Mouse (Mus musculus): ENCODE results near the gene Elac2. TPM values are rescaled to one million over a fixed set of nuclear protein-coding genes. Genes with fewer than 3 reads are reported as not detected.
A peak's percentile ranks its signal among the peaks of the same experiment; 100 is the strongest.

Elac2 gene
- total RNA-seq (2014; fragmentation: Nextera tagmentation) (40.9 and 46.6 TPM in 2 replicates), total RNA-seq (2017) (49.8 and 59.7 TPM in 2 replicates)

DNA sequence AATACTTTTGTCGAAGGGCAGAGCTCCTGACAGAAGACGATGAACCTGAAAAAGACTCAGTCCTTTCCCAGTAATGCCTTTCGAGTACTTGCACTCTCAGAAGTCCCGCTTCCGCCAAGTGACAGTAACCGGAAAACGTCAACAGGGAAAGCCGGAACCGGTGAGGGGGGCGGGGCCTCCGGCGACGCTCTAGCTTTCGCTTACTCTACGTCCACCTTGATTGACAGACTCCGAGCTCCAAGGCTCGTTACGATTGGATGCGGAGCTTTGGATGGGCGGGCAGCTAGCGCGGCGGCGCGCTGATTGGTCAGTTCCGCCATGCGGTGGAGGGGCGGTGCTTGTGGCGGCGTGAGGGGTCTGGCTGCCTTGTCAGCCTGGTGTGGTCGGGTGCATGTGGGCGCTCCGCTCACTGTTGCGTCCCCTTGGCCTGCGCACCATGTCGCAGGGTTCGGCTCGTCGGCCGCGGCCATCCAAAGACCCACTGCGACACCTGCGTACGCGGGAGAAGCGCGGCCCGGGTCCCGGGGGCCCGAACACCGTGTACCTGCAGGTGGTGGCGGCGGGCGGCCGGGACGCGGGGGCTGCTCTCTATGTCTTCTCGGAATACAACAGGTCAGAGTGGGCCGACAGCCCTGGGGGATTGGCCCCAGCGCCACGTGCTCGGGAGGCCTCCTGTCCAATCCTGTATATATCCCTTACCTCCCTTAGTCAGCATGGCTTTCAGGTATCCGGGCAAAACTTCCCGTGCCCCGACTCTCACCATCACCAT, at the start of gene Elac2:
TSS of gene Elac2 (plus strand) at position 319 of the 769 bp plus-strand sequence.
- ATAC-seq (replicated peaks; ENCODE audit: low FRiP score, low TSS enrichment, poor library complexity, severe bottlenecking), result peak; percentile 100

DNA sequence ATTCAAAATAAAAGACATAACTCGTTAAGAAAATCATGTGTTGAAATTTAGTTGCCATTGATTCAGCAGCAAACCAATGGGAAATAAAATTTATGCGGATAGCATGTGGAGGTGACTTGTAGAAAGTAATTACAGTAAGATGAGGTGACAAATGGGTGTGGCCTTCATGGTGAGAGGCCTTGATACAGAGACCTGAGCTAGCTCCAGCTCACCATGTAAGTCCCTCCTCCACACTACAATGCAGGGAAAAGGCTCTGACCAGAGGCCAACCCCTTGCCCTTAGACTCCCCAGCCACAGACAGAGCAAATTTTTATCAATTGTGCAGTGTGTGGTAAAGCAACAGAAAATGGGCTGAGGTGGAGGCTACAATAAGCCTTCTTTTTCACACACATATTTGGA, 49.7 kb upstream of the Elac2 start:
- ATAC-seq (replicated peaks; ENCODE audit: low FRiP score, low TSS enrichment, poor library complexity, severe bottlenecking), result no peak

GRCm38 (mm10) chr11:64931060-64931770, 47.6 kb upstream of the Elac2 start:
- ATAC-seq (replicated peaks; ENCODE audit: low FRiP score, low TSS enrichment, poor library complexity, severe bottlenecking), result no peak

GRCm38 (mm10) chr11:64937226-64937625, 41.6 kb upstream of the Elac2 start:
- ATAC-seq (replicated peaks; ENCODE audit: low FRiP score, low TSS enrichment, poor library complexity, severe bottlenecking), result no peak

DNA sequence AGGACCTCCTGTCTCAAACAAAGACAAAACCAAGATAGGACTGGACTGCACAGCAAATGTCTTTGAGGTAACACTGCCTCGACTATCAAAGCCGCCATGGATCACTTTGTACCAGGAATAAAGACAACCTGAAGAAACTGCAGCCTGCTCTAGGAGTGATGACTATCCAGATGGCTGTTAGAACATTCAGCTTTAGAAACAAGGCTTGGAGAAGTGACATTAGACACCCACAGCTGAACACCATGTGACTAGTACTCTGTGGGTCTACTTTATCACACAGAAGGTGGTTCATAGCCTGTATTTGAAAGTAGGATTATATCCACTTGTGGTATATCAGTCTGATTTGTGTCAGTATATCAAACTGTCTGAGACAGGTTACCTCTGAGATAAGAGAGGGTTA, 37.6 kb upstream of the Elac2 start:
- ATAC-seq (replicated peaks; ENCODE audit: low FRiP score, low TSS enrichment, poor library complexity, severe bottlenecking), result no peak

DNA sequence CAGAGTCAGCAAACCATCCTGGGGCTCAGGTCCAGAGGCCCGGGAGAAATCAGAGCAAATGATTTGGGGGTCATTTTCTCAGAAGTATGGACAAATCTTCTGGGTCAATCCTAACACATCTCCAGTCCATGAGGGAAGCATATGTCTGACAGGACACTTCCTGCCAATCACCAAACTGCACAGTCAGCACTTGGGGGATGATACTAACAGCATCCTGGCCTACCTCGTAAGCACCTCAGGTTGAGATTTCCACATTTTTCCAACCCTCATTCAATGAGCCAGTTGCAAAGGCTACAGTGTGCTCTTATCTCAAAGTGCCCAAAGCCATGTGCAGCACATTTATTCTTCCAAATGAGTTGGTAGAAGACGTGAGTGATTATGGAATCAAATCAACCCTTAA, 29.1 kb upstream of the Elac2 start:
- ATAC-seq (replicated peaks; ENCODE audit: low FRiP score, low TSS enrichment, poor library complexity, severe bottlenecking), result no peak

DNA sequence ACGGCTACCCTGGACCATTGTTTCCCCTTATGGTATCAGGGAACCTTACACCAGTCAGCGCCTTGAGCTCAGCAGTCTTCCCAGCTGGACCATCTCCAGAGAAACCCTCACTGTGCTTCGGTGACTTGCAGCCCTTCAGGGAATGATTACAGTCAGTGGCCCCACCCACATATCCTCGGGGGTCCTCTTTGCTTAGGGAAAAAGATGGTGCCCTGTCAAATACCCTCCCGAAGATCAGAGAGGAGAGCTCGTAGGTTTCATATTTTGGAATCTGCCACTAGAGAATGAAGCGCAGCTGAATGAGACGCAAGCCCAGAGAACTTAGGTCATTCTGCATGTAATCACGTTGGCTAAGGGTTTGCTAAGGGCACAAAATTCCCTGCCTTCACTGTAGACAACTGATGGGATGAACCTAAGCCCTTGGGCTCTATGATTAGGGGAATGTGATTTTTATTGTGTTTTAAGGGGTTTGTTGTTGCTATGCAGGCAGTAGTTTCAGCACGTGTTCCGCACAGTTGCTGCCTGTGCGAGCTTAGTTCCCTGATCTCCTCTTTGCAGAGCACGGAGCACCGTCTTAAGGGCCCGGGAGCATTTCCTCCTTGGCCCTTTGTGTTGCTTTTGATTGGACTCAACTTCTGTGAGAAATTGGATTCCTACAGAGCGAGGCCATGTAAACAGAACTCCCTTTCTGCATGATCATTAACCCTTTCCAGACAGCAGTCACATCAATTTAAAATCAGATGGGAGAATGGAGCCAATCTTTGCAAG, 21.7 kb upstream of the Elac2 start:
- ATAC-seq (replicated peaks; ENCODE audit: low FRiP score, low TSS enrichment, poor library complexity, severe bottlenecking), result no peak

DNA sequence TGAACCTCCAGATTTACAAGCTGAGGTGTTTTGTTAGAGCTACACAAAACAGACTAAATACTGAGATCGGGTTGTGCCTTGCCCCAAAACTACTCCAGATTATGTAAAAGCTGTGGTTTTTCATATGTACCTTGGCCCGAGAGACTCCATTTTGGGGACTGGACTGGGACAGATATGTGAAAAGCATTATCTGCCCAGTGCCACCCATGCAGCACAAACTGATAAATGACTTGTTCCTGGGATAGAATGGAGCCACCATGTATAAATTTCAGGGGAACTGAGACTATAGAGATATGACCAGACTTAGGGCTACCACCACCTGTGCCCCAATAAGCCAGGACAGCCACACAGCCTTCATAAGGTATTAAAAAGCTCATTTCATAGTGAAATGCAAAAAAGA, 16.2 kb upstream of the Elac2 start:
- ATAC-seq (replicated peaks; ENCODE audit: low FRiP score, low TSS enrichment, poor library complexity, severe bottlenecking), result 0 out of 2 replicates have a peak, but pooled peaks have one; percentile 50

DNA sequence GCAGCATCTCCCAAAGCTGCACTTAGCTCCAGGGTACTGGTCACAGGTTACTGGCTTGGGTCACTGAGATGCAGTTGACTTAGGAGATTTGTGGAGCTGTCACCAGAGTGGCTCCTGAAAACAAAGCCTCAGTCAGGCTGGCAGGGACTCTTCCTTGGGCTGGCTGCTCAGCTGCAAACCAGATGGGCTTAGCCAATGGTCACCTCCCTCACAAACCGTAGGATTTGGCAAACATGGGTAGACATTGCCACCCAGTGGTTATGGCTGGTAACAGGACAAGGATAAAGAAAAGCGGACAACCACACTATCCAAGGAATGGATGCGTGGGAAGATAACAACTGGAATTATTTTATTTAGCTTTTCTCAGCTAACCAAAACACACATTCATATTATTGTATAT, 10.3 kb upstream of the Elac2 start:
- ATAC-seq (replicated peaks; ENCODE audit: low FRiP score, low TSS enrichment, poor library complexity, severe bottlenecking), result peak; percentile 92

DNA sequence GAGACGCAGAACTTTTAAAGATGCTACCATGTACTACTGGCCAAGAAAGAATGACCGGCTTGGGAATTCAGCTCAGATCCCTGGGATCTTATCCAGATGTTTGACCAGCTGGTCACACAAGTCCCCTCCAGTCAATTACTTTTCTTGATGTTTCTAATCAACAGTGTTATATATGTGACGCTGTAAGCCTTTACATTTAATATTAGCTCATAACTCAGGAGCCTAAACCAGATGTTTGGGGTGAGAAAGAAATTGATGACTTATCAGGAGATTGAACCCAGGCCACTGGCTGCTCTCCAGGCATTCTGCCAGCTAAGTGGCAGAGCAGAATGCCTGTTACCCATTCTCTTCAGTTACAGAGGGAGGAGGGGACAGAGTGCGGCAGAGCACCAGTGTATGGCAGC, 9.9 kb upstream of the Elac2 start:
- ATAC-seq (replicated peaks; ENCODE audit: low FRiP score, low TSS enrichment, poor library complexity, severe bottlenecking), result no peak

DNA sequence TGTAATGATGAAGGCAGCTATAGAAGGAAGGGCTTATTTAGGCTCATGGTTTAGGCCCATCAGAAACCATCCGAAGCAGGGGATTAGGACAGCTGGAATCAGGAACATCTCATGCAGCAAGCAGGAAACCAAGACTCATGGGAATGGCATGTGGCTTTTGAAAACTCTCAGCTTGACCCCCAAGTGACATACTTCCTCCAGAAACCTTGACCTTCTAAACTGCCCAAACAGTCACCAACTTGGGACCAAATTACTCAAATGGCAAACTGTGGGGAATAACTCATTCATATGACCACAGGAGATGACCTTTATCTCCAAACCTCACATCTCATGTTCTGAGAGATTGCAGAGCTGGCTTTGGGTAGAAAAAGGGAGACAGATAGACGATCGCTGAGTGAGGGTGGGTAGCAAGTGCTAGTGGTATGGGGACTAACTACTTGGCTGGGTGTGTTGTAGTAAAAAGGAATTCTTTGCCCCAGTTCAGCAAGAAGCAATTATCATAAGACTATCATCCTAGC, 7.3 kb upstream of the Elac2 start:
- ATAC-seq (replicated peaks; ENCODE audit: low FRiP score, low TSS enrichment, poor library complexity, severe bottlenecking), result no peak

DNA sequence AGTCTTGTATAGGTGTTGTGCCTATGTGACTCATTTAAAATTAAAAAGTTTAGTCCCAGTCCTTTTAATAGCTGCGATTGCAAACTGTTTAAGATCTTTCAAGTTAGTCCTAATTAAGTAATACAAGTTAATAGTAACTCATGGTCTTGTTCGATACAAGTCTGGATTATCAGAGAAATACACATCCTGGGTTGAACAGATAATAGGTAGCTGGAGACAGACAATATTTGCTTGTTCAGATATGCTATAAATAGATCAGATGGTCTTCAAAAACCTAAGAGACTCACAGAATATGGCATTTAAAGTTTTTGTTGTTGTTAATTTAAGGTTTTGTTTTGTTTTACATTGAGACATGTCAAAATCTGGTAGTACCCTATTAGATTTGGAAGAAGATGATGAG, 6.4 kb upstream of the Elac2 start:
- no peak for ATAC-seq (replicated peaks; ENCODE audit: low FRiP score, low TSS enrichment, poor library complexity, severe bottlenecking)

DNA sequence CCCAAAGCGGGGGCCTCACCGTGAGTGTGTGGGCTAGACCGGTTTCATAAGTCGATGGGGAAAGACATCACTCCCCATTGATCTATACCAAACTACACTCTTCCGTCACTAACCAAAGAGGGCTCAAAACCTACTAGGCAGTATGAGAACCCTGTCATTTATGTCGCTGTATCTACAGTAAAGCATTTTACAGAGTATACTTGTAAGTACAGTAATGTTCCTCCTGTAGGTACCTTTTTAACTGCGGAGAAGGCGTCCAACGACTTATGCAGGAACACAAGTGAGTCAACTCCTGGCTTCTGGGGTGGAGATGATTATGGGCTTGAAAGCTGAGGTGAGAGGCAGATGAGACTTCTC, 629 bp downstream of the Elac2 start:
- no peak for ATAC-seq (replicated peaks; ENCODE audit: low FRiP score, low TSS enrichment, poor library complexity, severe bottlenecking)

DNA sequence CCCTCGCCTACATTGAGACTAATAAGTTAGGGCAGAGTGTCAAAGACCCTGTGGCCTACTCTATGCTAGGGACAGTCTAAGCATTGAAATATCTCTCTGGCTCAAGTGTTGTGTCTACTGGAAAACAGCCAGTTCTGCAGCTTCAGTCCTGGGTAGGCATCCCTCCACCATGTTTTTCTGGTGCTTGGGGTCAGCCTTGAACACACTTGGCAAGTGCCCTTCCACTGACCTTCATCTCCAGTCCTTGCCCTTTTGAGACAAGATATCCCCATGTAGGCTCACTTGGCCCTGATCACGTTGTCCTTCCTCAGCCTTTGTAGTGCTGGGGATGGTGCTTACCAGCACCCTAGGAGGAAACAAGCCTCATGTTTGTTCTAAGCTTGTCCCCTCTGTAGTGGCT, 9.7 kb downstream of the Elac2 start:
- ATAC-seq (replicated peaks; ENCODE audit: low FRiP score, low TSS enrichment, poor library complexity, severe bottlenecking), result no peak

DNA sequence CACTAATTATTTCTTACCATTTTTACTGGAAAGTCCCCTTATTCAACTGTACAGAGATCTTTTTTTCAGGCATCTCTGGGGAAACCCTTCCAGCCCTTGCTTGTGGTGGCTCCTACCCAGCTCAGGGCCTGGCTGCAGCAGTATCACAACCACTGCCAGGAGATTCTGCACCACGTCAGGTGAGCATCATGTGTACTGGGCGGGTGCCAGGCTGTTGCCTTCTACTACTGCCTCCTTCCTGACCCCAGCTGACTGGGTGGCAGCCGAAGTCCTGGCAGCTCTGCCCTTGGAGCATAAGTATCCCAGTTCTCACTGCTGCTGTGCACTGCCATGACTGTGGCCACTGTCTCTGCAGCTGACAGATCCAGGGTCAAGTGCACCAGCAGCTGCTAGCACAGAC, 19.6 kb downstream of the Elac2 start:
- no peak for ATAC-seq (replicated peaks; ENCODE audit: low FRiP score, low TSS enrichment, poor library complexity, severe bottlenecking)

GRCm38 (mm10) chr11:64999685-65000084, 20.8 kb downstream of the Elac2 start:
- no peak for ATAC-seq (replicated peaks; ENCODE audit: low FRiP score, low TSS enrichment, poor library complexity, severe bottlenecking)

GRCm38 (mm10) chr11:65001729-65002128, 22.9 kb downstream of the Elac2 start:
- ATAC-seq (replicated peaks; ENCODE audit: low FRiP score, low TSS enrichment, poor library complexity, severe bottlenecking), result no peak

GRCm38 (mm10) chr11:65003611-65004010, 24.8 kb downstream of the Elac2 start:
- no peak for ATAC-seq (replicated peaks; ENCODE audit: low FRiP score, low TSS enrichment, poor library complexity, severe bottlenecking)

- ATAC-seq (replicated peaks; ENCODE audit: low FRiP score, low TSS enrichment, poor library complexity, severe bottlenecking), result no peak
Measured at GRCm38 (mm10) chr11:65004836-65005235, 26.0 kb downstream of the Elac2 start.

GRCm38 (mm10) chr11:65006047-65006446, 27.2 kb downstream of the Elac2 start:
- ATAC-seq (replicated peaks; ENCODE audit: low FRiP score, low TSS enrichment, poor library complexity, severe bottlenecking), result no peak
